Mouse (Mus musculus): ENCODE data around the gene Tomm22. TPM values are rescaled to one million over a fixed set of nuclear protein-coding genes. Genes with fewer than 3 reads are reported as not detected.

The Tomm22 gene
- polyA plus RNA-seq (2014; fragmentation: Illumina TruSeq; extraction: RNeasy Lipid Tissue Mini Kit (QIAGEN cat#74804); ENCODE audit: low read depth, low replicate concordance): 305 TPM

GRCm38 (mm10) chr15:79670249-79670971 lies at the start of gene Tomm22:
Gene Tomm22, plus strand, starts transcription at chr15:79670861.

GRCm38 (mm10) chr15:79658531-79659375 lies 11.9 kb upstream of the Tomm22 start, which contains the start of the genes Fam227a and Cby1:
Gene Fam227a, minus strand, starts transcription at chr15:79658956.
Gene Cby1, plus strand, starts transcription at chr15:79659199.

GRCm38 (mm10) chr15:79687646-79688267 lies 17.1 kb downstream of the Tomm22 start, which contains the start of gene Josd1:
Gene Josd1, minus strand, starts transcription at chr15:79687919.

GRCm38 (mm10) chr15:79690426-79691022 lies 19.9 kb downstream of the Tomm22 start, which contains the start of gene Gtpbp1:
Gene Gtpbp1, plus strand, starts transcription at chr15:79690845.

Other genes starting within 250 kb of the Tomm22 start
- 7.4 TPM for gene Csnk1e, start 215.3 kb upstream of the Tomm22 start, polyA plus RNA-seq (2014; fragmentation: Illumina TruSeq; extraction: RNeasy Lipid Tissue Mini Kit (QIAGEN cat#74804); ENCODE audit: low read depth, low replicate concordance)
- gene Kcnj4, start 165.6 kb upstream of the Tomm22 start, polyA plus RNA-seq (2014; fragmentation: Illumina TruSeq; extraction: RNeasy Lipid Tissue Mini Kit (QIAGEN cat#74804); ENCODE audit: low read depth, low replicate concordance): not detected
- 17.9 TPM for gene Kdelr3, start 154.4 kb upstream of the Tomm22 start, polyA plus RNA-seq (2014; fragmentation: Illumina TruSeq; extraction: RNeasy Lipid Tissue Mini Kit (QIAGEN cat#74804); ENCODE audit: low read depth, low replicate concordance)
- gene Ddx17, start 124.1 kb upstream of the Tomm22 start, polyA plus RNA-seq (2014; fragmentation: Illumina TruSeq; extraction: RNeasy Lipid Tissue Mini Kit (QIAGEN cat#74804); ENCODE audit: low read depth, low replicate concordance): 534 TPM
- 0.82 TPM for gene Dmc1, start 65.8 kb upstream of the Tomm22 start, polyA plus RNA-seq (2014; fragmentation: Illumina TruSeq; extraction: RNeasy Lipid Tissue Mini Kit (QIAGEN cat#74804); ENCODE audit: low read depth, low replicate concordance)
- gene Fam227a, start 11.9 kb upstream of the Tomm22 start, polyA plus RNA-seq (2014; fragmentation: Illumina TruSeq; extraction: RNeasy Lipid Tissue Mini Kit (QIAGEN cat#74804); ENCODE audit: low read depth, low replicate concordance): 3.1 TPM
- 1.1 TPM for gene Cby1, start 11.7 kb upstream of the Tomm22 start, polyA plus RNA-seq (2014; fragmentation: Illumina TruSeq; extraction: RNeasy Lipid Tissue Mini Kit (QIAGEN cat#74804); ENCODE audit: low read depth, low replicate concordance)
- 17.0 TPM for gene Josd1, start 17.1 kb downstream of the Tomm22 start, polyA plus RNA-seq (2014; fragmentation: Illumina TruSeq; extraction: RNeasy Lipid Tissue Mini Kit (QIAGEN cat#74804); ENCODE audit: low read depth, low replicate concordance)
- 1.8 TPM for gene Gtpbp1, start 20.0 kb downstream of the Tomm22 start, polyA plus RNA-seq (2014; fragmentation: Illumina TruSeq; extraction: RNeasy Lipid Tissue Mini Kit (QIAGEN cat#74804); ENCODE audit: low read depth, low replicate concordance)
- 13.4 TPM for gene Sun2, start 71.7 kb downstream of the Tomm22 start, polyA plus RNA-seq (2014; fragmentation: Illumina TruSeq; extraction: RNeasy Lipid Tissue Mini Kit (QIAGEN cat#74804); ENCODE audit: low read depth, low replicate concordance)
- gene Dnal4, start 107.0 kb downstream of the Tomm22 start, polyA plus RNA-seq (2014; fragmentation: Illumina TruSeq; extraction: RNeasy Lipid Tissue Mini Kit (QIAGEN cat#74804); ENCODE audit: low read depth, low replicate concordance): 1.1 TPM
- 0.44 TPM for gene Nptxr, start 133.9 kb downstream of the Tomm22 start, polyA plus RNA-seq (2014; fragmentation: Illumina TruSeq; extraction: RNeasy Lipid Tissue Mini Kit (QIAGEN cat#74804); ENCODE audit: low read depth, low replicate concordance)
- gene Npcd, start 163.4 kb downstream of the Tomm22 start, polyA plus RNA-seq (2014; fragmentation: Illumina TruSeq; extraction: RNeasy Lipid Tissue Mini Kit (QIAGEN cat#74804); ENCODE audit: low read depth, low replicate concordance): not detected
- 2.2 TPM for gene Cbx6, start 163.8 kb downstream of the Tomm22 start, polyA plus RNA-seq (2014; fragmentation: Illumina TruSeq; extraction: RNeasy Lipid Tissue Mini Kit (QIAGEN cat#74804); ENCODE audit: low read depth, low replicate concordance)
- gene Apobec3, start 220.8 kb downstream of the Tomm22 start, polyA plus RNA-seq (2014; fragmentation: Illumina TruSeq; extraction: RNeasy Lipid Tissue Mini Kit (QIAGEN cat#74804); ENCODE audit: low read depth, low replicate concordance): 37.5 TPM